Comparison of ENCODE assay signal across 8 mouse cellular contexts in the genomic region with DNA sequence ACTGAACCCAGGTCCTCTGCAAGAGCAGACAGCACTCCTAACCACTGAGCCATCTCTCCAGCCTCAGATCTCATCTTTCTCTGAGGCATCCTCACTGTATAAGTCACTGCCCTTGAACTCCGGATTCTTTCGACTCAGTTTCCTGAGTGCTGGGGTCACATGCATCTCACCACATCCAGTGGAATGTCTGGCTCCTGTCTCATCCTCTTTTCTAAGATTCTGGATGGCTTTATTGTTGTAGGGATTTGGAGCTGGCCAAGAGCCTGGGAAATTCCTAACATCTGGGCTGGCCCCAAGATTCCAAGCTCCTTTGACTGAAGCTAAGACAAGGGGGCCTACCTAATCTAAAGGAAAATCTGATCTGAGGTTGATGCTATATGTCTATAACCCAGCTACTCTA. TPM values are rescaled to one million over a fixed set of nuclear protein-coding genes. Genes with fewer than 3 reads are reported as not detected.
DNase-seq lines count a peak whose midpoint lies in the region; ATAC-seq and TF ChIP-seq lines count a peak whose summit lies in the region.

No protein-coding gene starts in this region.

- no peak overlapping the region for H3K9ac ChIP-seq in limb, embryonic 15.5 days

- H3K27me3 ChIP-seq in limb, embryonic 15.5 days: no peaks in the 10 kb centered on the region

- TF ChIP-seq CTCF in gastrocnemius, adult 2 months (IDR thresholded peaks at IDR 0.05): no peak

- no peak for DNase-seq in gastrocnemius, adult 2 months
- no peak for DNase-seq in gastrocnemius, adult 18-20 months (ENCODE audit: low spot score)
- peak; percentile 85 for DNase-seq in NIH3T3 (ENCODE audit: low read depth)
- DNase-seq in heart, postnatal 10 days: peak; percentile 63 to 71
- no peak for DNase-seq in spleen, postnatal 36 days (ENCODE audit: low spot score in 2 of 2)
- no peak for DNase-seq in layer of hippocampus, adult 11-12 months (ENCODE audit: low spot score)

- ATAC-seq in limb, embryonic 15.5 days (ENCODE audit: insufficient number of reproducible peaks, low FRiP score, low TSS enrichment, low read depth): no peak
- no peak for ATAC-seq in activated CD4-positive, CD25-positive, alpha-beta regulatory T cell, adult 4 months

- H3K9me3 ChIP-seq in limb, embryonic 15.5 days: 0 out of 2 replicates have a peak, but pooled peaks cover 2% of the 10 kb centered on the region

- H3K4me3 ChIP-seq in gastrocnemius, adult 2 months: no peak overlapping the region
- no peak overlapping the region for H3K4me3 ChIP-seq in limb, embryonic 15.5 days

- H3K27ac ChIP-seq in gastrocnemius, adult 2 months: peak overlapping the region; percentile 81
- H3K27ac ChIP-seq in limb, embryonic 15.5 days: peak overlapping the region; percentile 89

- WGBS in limb, embryonic 15.5 days: 53% methylated on average over 2 of the region's 2 CpGs

- intact Hi-C loops in gastrocnemius, adult 2 months (cut with DNase I): no loop called here
- intact Hi-C loops in heart, postnatal 10 days (cut with DNase I): no loop called here

- H3K36me3 ChIP-seq in limb, embryonic 15.5 days: no peaks in the 10 kb centered on the region

- H3K4me1 ChIP-seq in limb, embryonic 15.5 days: peaks cover 17% of the 10 kb centered on the region

- H3K4me2 ChIP-seq in limb, embryonic 15.5 days: no peak overlapping the region

RNA-seq across cellular contexts. Expression of a gene that starts 5.8 kb away (rescaled TPM):
- total RNA-seq in gastrocnemius, adult 2 months (2021): 10 to 100 TPM; 36.6 to 51.9 TPM
- 10 to 100 TPM; 40.5 to 64.1 TPM for total RNA-seq in gastrocnemius, adult 18-20 months (2021)
- total RNA-seq in heart, postnatal 10 days (2021): 100 to 1,000 TPM in 1 of 2 experiments, 10 to 100 TPM in 1; 95.5 to 102 TPM
- 30.3 and 30.5 TPM in 2 replicates for polyA plus RNA-seq in limb, embryonic 15.5 days (2015; fragmentation: Nextera tagmentation; extraction: Ambion mirVana)
- polyA plus RNA-seq in activated CD4-positive, CD25-positive, alpha-beta regulatory T cell, adult 4 months (2017; shearing (Covaris generic)): 10 to 100 TPM; 23.5 to 24.1 TPM

Comparison
In these comparisons a context has a peak if more than half of its experiments do, and no peak if none do; other contexts are left out.
1. DNase-seq: peak in NIH3T3 (single experiment) and heart, postnatal 10 days (2 of 2); none in gastrocnemius, adult 2 months (single experiment), gastrocnemius, adult 18-20 months (single experiment), spleen, postnatal 36 days (0 of 2) and layer of hippocampus, adult 11-12 months (single experiment).